Mouse (Mus musculus): ENCODE results near the gene Ulk1.

Gene Ulk1

DNA sequence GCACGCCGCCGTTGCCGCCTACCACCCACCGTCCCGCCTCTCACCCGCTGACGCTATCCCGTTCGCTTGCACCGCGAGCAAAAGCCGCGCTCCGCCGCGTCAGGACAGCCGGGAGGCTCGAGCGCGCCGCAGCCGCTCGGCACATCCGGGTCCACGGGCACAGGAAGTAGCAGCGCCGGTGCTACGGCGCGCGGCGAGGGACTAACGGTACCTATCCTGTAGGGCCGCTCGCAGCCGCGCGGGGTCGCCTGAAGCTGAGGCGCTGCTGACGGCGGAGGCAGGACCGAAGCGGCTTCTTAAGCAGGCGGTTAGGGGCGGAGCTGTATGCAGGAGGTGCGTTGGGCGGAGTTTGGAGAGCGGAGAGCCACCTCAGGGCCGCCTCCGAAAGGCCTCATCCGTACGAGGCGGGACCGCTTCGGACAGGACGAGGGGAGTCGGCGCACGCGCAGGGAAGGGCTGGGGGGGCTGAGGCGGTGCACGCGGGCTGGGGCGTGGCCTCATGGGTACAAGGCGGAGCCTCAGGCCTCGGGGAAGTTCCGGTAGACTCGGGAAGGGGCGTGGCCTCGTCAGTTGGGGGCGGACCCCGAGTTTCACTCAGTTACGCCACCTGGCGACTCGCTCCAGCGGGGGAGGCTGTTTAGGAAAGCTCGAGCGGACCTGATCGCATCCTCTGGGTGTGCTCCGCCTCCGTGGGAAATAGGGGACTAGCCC is 39.3 kb downstream of the Ulk1 start, which contains the start of gene Ep400:
Ep400 (minus strand) TSS at position 270 of the 711 bp plus-strand sequence.
- DNase-seq (ENCODE audit: inconsistent age in 2 of 2, low spot score in 1 of 2): peak; percentile 100

DNA sequence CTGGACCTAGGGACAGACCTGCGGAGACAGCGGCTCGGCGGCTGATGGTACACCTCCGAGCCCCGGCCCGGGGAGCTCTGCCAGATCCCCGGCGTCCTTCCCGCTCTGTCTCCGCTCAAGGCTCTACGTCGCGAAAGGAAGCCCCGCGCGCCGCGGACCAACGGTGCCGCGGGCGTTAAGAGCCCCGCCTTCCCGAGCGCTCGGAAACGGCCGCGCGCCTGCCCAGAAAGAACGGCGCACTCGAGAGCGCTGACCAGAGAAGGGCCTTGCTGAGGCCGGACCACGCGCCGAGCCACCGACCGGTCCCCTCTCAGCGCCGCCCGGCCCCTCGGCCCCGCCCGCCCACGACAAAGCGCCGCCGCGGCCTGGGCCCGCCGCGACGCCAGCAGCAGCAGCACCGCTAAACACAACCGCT is 39.9 kb downstream of the Ulk1 start:
- no peak for DNase-seq (ENCODE audit: inconsistent age in 2 of 2, low spot score in 1 of 2)

DNA sequence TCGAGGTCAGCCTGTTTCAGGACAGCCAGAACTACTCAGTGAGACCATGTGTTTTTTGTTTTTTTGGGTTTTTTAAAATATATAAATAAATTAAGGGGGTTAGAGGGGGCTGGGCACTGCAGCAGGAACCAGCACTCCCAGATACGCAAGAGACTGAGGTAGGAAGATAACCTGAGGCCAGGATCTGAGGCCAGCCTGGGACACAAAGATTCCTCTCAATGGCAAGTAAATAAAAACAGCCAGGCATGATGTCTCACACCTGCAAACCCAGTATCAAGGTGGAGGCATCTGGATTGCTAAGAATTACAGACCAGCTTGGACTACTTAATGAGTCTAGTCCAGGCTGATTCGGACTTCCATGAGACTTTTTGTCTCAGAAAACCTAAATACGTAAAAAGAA is 40.6 kb downstream of the Ulk1 start:
- DNase-seq (ENCODE audit: inconsistent age in 2 of 2, low spot score in 1 of 2): peak in 1 of 2 experiments; percentile 49

DNA sequence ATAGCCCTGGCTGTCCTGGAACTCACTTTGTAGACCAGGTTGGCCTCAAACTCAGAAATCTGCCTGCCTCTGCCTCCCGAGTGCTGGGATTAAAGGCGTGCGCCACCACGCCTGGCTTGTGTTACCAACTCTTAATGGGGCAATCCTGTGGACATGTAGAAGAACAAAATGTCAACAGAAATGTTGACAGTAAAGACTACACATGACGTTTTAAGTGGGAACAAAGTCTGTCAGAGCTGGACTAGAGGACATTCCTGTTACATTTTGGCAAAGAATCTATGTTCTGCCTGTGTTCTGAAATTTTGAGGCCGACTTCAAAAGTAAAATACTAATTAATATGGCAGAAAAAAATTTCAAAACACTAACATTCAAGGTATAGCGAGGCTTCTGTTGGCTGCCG is 46.0 kb downstream of the Ulk1 start:
- DNase-seq (ENCODE audit: inconsistent age in 2 of 2, low spot score in 1 of 2): no peak

DNA sequence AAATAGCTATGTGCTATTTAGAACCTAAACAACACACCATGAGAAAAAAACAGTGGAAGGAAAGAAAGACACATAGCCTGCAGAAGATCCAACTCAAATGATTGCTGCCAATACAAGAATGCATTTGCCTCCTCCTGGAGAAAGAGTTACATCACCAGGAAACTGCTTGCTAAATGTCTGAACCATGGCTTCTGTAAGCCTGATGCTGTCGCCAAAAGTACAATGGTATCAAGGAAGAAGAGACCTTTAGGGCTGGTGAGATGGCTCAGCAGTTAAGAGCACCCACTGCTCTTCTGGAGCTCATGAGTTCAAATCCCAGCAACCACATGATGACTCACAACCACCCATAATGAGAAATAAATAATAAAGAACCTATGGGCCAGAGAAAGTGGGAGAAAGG is 64.9 kb downstream of the Ulk1 start:
- DNase-seq (ENCODE audit: inconsistent age in 2 of 2, low spot score in 1 of 2): no peak

DNA sequence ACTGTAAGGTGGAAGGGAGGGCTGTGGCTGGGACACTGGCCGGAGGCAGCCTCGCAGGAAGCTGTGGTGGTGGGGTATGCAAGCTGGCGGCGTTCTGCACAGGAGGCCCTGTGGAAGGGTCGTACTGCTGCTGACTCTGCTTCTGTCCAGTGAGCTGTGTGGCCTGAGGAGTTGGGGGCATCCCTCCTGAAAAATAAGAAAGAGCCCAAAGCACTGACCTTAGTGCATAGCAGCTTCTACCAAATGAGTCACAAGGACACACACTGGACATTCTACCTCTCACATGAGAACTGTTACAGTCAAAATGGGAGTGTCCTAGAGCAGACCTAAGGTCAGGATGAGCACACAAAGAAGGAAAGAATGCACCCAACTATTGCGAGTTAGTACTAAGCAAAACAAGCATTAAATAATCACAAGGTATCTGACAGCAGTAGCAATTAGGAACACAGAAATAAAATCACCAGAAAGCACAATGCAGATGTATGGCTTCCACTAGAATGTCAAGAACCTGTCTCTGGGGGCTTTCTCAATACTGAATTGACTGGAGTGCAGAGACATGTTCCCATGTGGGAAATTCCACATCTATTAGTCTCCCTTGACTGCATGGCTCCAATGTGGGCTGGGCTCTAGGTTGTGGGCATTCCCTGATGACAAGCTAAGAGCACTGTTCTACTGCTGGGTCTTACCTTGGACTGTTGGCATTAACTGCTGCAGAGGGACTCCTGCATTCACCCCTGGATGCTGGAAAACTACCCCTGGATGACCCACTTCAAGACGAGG is 70.2 kb downstream of the Ulk1 start:
- DNase-seq (ENCODE audit: inconsistent age in 2 of 2, low spot score in 1 of 2): peak; percentile 38 to 81

DNA sequence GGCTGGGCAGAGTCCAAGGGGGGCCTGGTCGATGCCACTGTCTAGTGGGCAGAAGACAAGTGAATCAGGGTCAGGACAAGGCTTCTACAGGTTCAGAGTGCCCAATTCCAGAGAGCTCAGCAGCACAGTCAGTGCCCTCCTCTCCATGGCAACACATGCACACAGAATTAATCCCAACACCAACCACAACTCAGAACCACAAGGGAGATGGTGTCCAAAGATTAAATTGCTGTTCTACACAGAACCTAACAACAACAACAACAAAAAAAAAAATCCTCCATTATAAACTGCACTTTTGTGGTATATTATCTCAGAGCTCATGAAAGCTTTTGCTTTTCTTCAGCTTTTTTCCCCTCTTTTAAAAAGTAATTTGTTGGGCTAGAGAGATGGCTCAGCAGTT is 74.3 kb downstream of the Ulk1 start:
- DNase-seq (ENCODE audit: inconsistent age in 2 of 2, low spot score in 1 of 2): no peak
